Mouse (Mus musculus): ENCODE data around the gene Eps8l2.

DNA sequence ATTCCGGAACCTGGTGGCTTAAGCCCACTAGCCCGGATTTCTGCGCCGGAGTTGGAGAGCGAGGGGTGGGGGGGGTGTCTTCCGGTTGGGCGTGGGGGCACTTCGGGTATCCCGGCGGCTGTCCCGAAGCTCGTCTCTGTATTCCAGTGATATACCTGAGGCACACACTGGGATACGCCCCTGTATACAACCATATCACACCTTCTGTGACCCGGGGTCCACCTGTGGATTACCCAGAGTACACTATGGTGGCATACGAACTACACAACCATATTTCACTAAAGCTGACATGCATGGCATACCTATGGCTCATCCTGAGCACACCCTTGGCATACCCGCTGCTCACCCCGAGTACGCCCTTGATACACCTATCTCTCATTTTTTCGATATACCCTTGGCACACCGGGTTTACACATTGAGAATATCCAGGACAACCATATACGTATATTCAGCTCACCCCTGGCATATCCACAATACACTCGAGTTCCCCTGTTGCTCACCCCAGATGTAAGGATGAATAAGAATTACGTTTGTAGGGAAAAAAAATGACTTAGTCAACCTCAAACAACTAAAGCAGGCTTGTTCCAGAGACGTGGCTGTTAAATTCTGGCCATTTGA, 10.2 kb upstream of the Eps8l2 start:
- TF ChIP-seq CTCF (IDR thresholded peaks at IDR 0.05; ENCODE audit: low read depth, low read length) (no peak), POLR2AphosphoS5 (IDR thresholded peaks at IDR 0.05; ENCODE audit: insufficient replicate concordance, low read depth, low read length) (no peak), GATA1 (IDR thresholded peaks at IDR 0.05; ENCODE audit: borderline replicate concordance, low read length) (no peak), GATA2 (IDR thresholded peaks at IDR 0.05; ENCODE audit: borderline replicate concordance, low read depth, low read length) (no peak), TAL1 (conservative IDR thresholded peaks at IDR 0.05; ENCODE audit: low read depth, low read length) (no peak)
